In genomic region chr17:46265918-46266618, GRCm38 (mm10) we compare ENCODE assay signal across 8 mouse cellular contexts. TPM values are rescaled to one million over a fixed set of nuclear protein-coding genes. Genes with fewer than 3 reads are reported as not detected.
DNase-seq lines count a peak whose midpoint lies in the region; ATAC-seq and TF ChIP-seq lines count a peak whose summit lies in the region.

No protein-coding gene starts in this region.

- dilution Hi-C loops in CH12.LX (cut with MboI; ENCODE audit: extremely low pct_ligation_motif_present, extremely low pct_unique_long_range_greater_than_20kb, low sequenced_read_pairs): no loop called here

- no peak for TF ChIP-seq POLR2A in CH12.LX (IDR thresholded peaks at IDR 0.05; ENCODE audit: low read depth, low read length)

- no peak overlapping the region for H3K27ac ChIP-seq in CH12.LX (ENCODE audit: insufficient read depth, low read depth)

- in situ Hi-C loops in CH12.LX (cut with MboI; ENCODE audit: low pct_ligation_motif_present, low pct_unique_long_range_greater_than_20kb, low sequenced_read_pairs): loop anchor here (5.0 kb wide), 1 partner anchor 121 kb away; no protein-coding TSS in a partner anchor

- H3K4me3 ChIP-seq in CH12.LX (replicated peaks in 1 of 3; ENCODE audit: low read depth in 2 of 3, low read length in 2 of 3, poor library complexity in 1 of 3): no peak overlapping the region

- TF ChIP-seq RAD21 in CH12.LX (IDR thresholded peaks at IDR 0.05; ENCODE audit: low read depth, low read length): peak; percentile 85

- H3K36me3 ChIP-seq in CH12.LX (replicated peaks in 1 of 2; ENCODE audit: control insufficient read depth in 1 of 2, insufficient read depth in 1 of 2, low read length in 1 of 2): peaks cover 69 to 99% of the 10 kb centered on the region in 2 experiments

- DNase-seq in CH12.LX (ENCODE audit: extremely low read depth): peak; percentile 52
- peak; percentile 87 for DNase-seq in brain, adult 2 months (ENCODE audit: low read depth, low spot score)
- peak; percentile 63 for DNase-seq in fibroblast of lung, adult 2 months (ENCODE audit: low read depth)
- peak; percentile 67 for DNase-seq in heart, postnatal 25 days (ENCODE audit: low spot score)
- DNase-seq in layer of hippocampus, adult 18-20 months (ENCODE audit: low spot score in 2 of 2): peak; percentile 84 to 93
- peak; percentile 77 to 85 for DNase-seq in lung, adult 18-20 months
- DNase-seq in thymus, postnatal 25 days: peak; percentile 78

- ATAC-seq in neutrophil, adult 5-6 weeks (ENCODE audit: extremely low read depth, insufficient number of reproducible peaks, low FRiP score, poor library complexity, severe bottlenecking): peak; percentile 52; the same call in 1 of the 2 replicates

- no peaks in the 10 kb centered on the region for H3K9me3 ChIP-seq in CH12.LX (replicated peaks; ENCODE audit: low read length)

- TF ChIP-seq CTCF in CH12.LX (conservative IDR thresholded peaks at IDR 0.05 in 1 of 2, IDR thresholded peaks at IDR 0.05 in 1 of 2; ENCODE audit: low read depth in 2 of 2, low read length in 2 of 2): peak; percentile 45 to 92

- H3K27me3 ChIP-seq in CH12.LX (replicated peaks): no peaks in the 10 kb centered on the region

- no peak overlapping the region for H3K4me2 ChIP-seq in CH12.LX (ENCODE audit: insufficient read depth, low read depth, poor library complexity, severe bottlenecking)

- no peaks in the 10 kb centered on the region for H3K79me2 ChIP-seq in CH12.LX (replicated peaks; ENCODE audit: control insufficient read depth, extremely low read depth, insufficient read depth, poor library complexity, severe bottlenecking)

- TF ChIP-seq EP300 in CH12.LX (IDR thresholded peaks at IDR 0.05; ENCODE audit: low read length): no peak

- peaks cover 0 to 2% of the 10 kb centered on the region in 2 experiments; a peak in 1 of 4 replicates for H3K4me1 ChIP-seq in CH12.LX (ENCODE audit: control insufficient read depth in 1 of 2, insufficient read depth in 2 of 2)

- H3K9ac ChIP-seq in CH12.LX (ENCODE audit: insufficient read depth, low read depth): no peak overlapping the region

- intact Hi-C loops in heart, postnatal 25 days (cut with DNase I): loop anchor here (1.0 to 5.0 kb wide), 2 partner anchors 32 to 246 kb away; no protein-coding TSS in a partner anchor

TF ChIP-seq in CH12.LX, 34 proteins besides CTCF, POLR2A, EP300 and RAD21:
- TF ChIP-seq TCF12 (IDR thresholded peaks at IDR 0.05; ENCODE audit: low read depth, low read length) (no peak), ZNF384 (IDR thresholded peaks at IDR 0.05; ENCODE audit: low read depth, low read length) (peak; percentile 93), SMC3 (IDR thresholded peaks at IDR 0.05; ENCODE audit: low read depth, low read length) (peak; percentile 79), MXI1 (IDR thresholded peaks at IDR 0.05; ENCODE audit: low read depth, low read length) (no peak), SIN3A (IDR thresholded peaks at IDR 0.05; ENCODE audit: low read length) (no peak), CHD1 (IDR thresholded peaks at IDR 0.05; ENCODE audit: low read depth, low read length) (no peak)
TF ChIP-seq in CH12.LX: peak in this region for 2.

RNA-seq across cellular contexts. Expression of gene Lrrc73, which starts 12.7 kb away (rescaled TPM):
- 2.7 and 3.6 TPM in 2 replicates for total RNA-seq in CH12.LX (2012; rRNA removed)
- total RNA-seq in CH12.LX (2014; rRNA removed): 1.5 and 1.8 TPM in 2 replicates
- 4.0 and 4.2 TPM in 2 replicates for polyA plus RNA-seq in CH12.LX (2012; ENCODE audit: insufficient read length, low read depth)
- under 1 TPM; 0.20 to 0.26 TPM for total RNA-seq in heart, postnatal 25 days (2021)
- total RNA-seq in layer of hippocampus, adult 18-20 months (2021): 10 to 100 TPM; 62.4 to 68.0 TPM
- total RNA-seq in neutrophil, adult 5-6 weeks (2017): 0.74 and 1.3 TPM in 2 replicates

RNA-seq across cellular contexts. Expression of gene Tjap1, which starts 16.8 kb away (rescaled TPM):
- 13.8 and 14.2 TPM in 2 replicates for total RNA-seq in CH12.LX (2012; rRNA removed)
- total RNA-seq in CH12.LX (2014; rRNA removed): 8.6 and 9.1 TPM in 2 replicates
- polyA plus RNA-seq in CH12.LX (2012; ENCODE audit: insufficient read length, low read depth): 24.3 and 28.6 TPM in 2 replicates
- 10 to 100 TPM; 37.1 to 40.5 TPM for total RNA-seq in heart, postnatal 25 days (2021)
- total RNA-seq in layer of hippocampus, adult 18-20 months (2021): 10 to 100 TPM; 44.1 to 47.2 TPM
- total RNA-seq in neutrophil, adult 5-6 weeks (2017): 17.2 and 17.8 TPM in 2 replicates

RNA-seq across cellular contexts. Expression of gene Yipf3, which starts 18.2 kb away (rescaled TPM):
- 24.8 and 32.5 TPM in 2 replicates for total RNA-seq in CH12.LX (2012; rRNA removed)
- total RNA-seq in CH12.LX (2014; rRNA removed): 9.0 and 15.8 TPM in 2 replicates
- 45.4 and 52.6 TPM in 2 replicates for polyA plus RNA-seq in CH12.LX (2012; ENCODE audit: insufficient read length, low read depth)
- total RNA-seq in heart, postnatal 25 days (2021): 10 to 100 TPM; 81.8 to 82.6 TPM
- total RNA-seq in layer of hippocampus, adult 18-20 months (2021): 10 to 100 TPM; 85.0 to 99.1 TPM
- total RNA-seq in neutrophil, adult 5-6 weeks (2017): 59.1 and 61.4 TPM in 2 replicates

RNA-seq across cellular contexts. Expression of gene Polr1c, which starts 18.2 kb away (rescaled TPM):
- 361 and 433 TPM in 2 replicates for total RNA-seq in CH12.LX (2012; rRNA removed)
- total RNA-seq in CH12.LX (2014; rRNA removed): 350 and 356 TPM in 2 replicates
- 367 and 386 TPM in 2 replicates for polyA plus RNA-seq in CH12.LX (2012; ENCODE audit: insufficient read length, low read depth)
- total RNA-seq in heart, postnatal 25 days (2021): 10 to 100 TPM; 20.9 to 26.1 TPM
- 10 to 100 TPM; 36.0 to 38.5 TPM for total RNA-seq in layer of hippocampus, adult 18-20 months (2021)
- total RNA-seq in neutrophil, adult 5-6 weeks (2017): 23.3 and 25.4 TPM in 2 replicates

RNA-seq across cellular contexts. Expression of gene Dlk2, which starts 31.2 kb away (rescaled TPM):
- total RNA-seq in CH12.LX (2012; rRNA removed): 0.08 and 0.13 TPM in 2 replicates
- not detected in 2 replicates for total RNA-seq in CH12.LX (2014; rRNA removed)
- not detected in 2 replicates for polyA plus RNA-seq in CH12.LX (2012; ENCODE audit: insufficient read length, low read depth)
- under 1 TPM; 0.39 to 0.49 TPM for total RNA-seq in heart, postnatal 25 days (2021)
- 10 to 100 TPM; 47.4 to 49.0 TPM for total RNA-seq in layer of hippocampus, adult 18-20 months (2021)
- total RNA-seq in neutrophil, adult 5-6 weeks (2017): not detected in 2 replicates

Comparison
In these comparisons a context has a peak if more than half of its experiments do, and no peak if none do; other contexts are left out.
1. RNA of gene Lrrc73, which starts 12.7 kb away (total RNA-seq): 62.4 to 68.0 TPM in layer of hippocampus, adult 18-20 months; 1.5 to 3.6 TPM in CH12.LX, 0.74 to 1.3 TPM in neutrophil, adult 5-6 weeks and 0.20 to 0.26 TPM in heart, postnatal 25 days; every median in the first group is over 10 times any median in the second.
2. Peak in every context shown above with its lines, with median percentiles within 50 percentile points of each other: DNase-seq.